Mouse (Mus musculus) CH12.LX (cell line): ENCODE data around the gene Dgkh.

Experiments used
- MXI1 ChIP-seq: IDR thresholded peaks from 2 replicates; pipeline ENCODE4 v1.6.1; 2011; ENCODE audit warnings: mild to moderate bottlenecking, low read depth, low read length, improper control_type of control experiment
- USF2 ChIP-seq: conservative IDR thresholded peaks from 2 replicates; pipeline ENCODE4 v1.6.1; 2011; ENCODE audit warnings: low read depth, low read length, improper control_type of control experiment

- TF ChIP-seq USF2 (no peak), MXI1 (no peak)
These were observed 30.5 kb downstream of the Dgkh start for GRCm38 (mm10) chr14:78702048-78702447.
